Mouse (Mus musculus) liver, postnatal 0 days (tissue): ENCODE results near the gene Hrh2. TPM values are rescaled to one million over a fixed set of nuclear protein-coding genes. Genes with fewer than 3 reads are reported as not detected.

ENCODE experiments used
- ATAC-seq: fragments of 200-750 bp; cut with Nextera tagmentation; 2 replicates; pipeline ENCODE4 v1.8.0; 2017; ENCODE audit warnings: mild to moderate bottlenecking, moderate library complexity
- DNase-seq: peaks from one replicate; pipeline ENCODE4 v3.0.0-alpha.2; 2016
- H3K27ac ChIP-seq: fragments of 300-500 bp; sonication (generic); 2 replicates; pipeline ENCODE4 v1.5.1; 2014; ENCODE audit warnings: antibody characterized with exemption, moderate library complexity, mild to moderate bottlenecking, low read depth
- H3K27me3 ChIP-seq: fragments of 300-500 bp; sonication (generic); 2 replicates; pipeline ENCODE4 v1.6.1; 2014; ENCODE audit warnings: low read length, control low read depth, mixed read lengths; ENCODE audit not compliant: insufficient read depth
- H3K36me3 ChIP-seq: fragments of 300-500 bp; sonication (generic); replicated peaks from 2 replicates; pipeline ENCODE4 v1.6.1; 2014; ENCODE audit warnings: mild to moderate bottlenecking, control low read depth, low read length, moderate library complexity, mixed read lengths; ENCODE audit not compliant: insufficient read depth
- H3K4me1 ChIP-seq: fragments of 300-500 bp; sonication (generic); 2 replicates; pipeline ENCODE4 v1.6.1; 2014; ENCODE audit warnings: antibody characterized with exemption, mild to moderate bottlenecking, control low read depth; ENCODE audit not compliant: insufficient read depth
- H3K4me2 ChIP-seq: fragments of 300-500 bp; sonication (generic); 2 replicates; pipeline ENCODE4 v1.6.1; 2014; ENCODE audit warnings: low read depth, mild to moderate bottlenecking, low read length, moderate library complexity, mixed read lengths
- H3K4me3 ChIP-seq: fragments of 300-500 bp; sonication (generic); 2 replicates; pipeline ENCODE4 v1.5.1; 2014; ENCODE audit warnings: low read depth, low read length
- H3K9ac ChIP-seq: fragments of 300-500 bp; sonication (generic); replicated peaks from 2 replicates; pipeline ENCODE4 v1.6.1; 2014; ENCODE audit warnings: mild to moderate bottlenecking, moderate library complexity
- H3K9me3 ChIP-seq: fragments of 300-500 bp; sonication (generic); 2 replicates; pipeline ENCODE4 v1.6.1; 2016; ENCODE audit warnings: mild to moderate bottlenecking, control low read depth, low read length, mixed read lengths
- CTCF ChIP-seq: sonication (generic); IDR thresholded peaks from 2 replicates; pipeline ENCODE4 v1.5.1; 2016; ENCODE audit warnings: antibody characterized with exemption, low read depth
- EP300 ChIP-seq: IDR thresholded peaks from 2 replicates; pipeline ENCODE4 v1.6.1; 2016; ENCODE audit warnings: antibody characterized with exemption, low read depth, mild to moderate bottlenecking
- WGBS: fragments of 180-500 bp; shearing (Covaris S2); extraction: QIAGEN DNeasy Blood & Tissue Kit; methylation state at CpG from one replicate; pipeline ENCODE4 v1.1.7; 2014; ENCODE audit not compliant: insufficient replicate concordance; 5-methylcytosine and 5-hydroxymethylcytosine counted together
- polyA plus RNA-seq: library from polyadenylated mRNA; unstranded; fragments of >200 nt; fragmentation: Nextera tagmentation; extraction: Ambion mirVana; gene quantifications from 2 replicates; pipeline ENCODE4 v1.2.1, GENCODE M21; 2015

Hrh2 gene
- polyA plus RNA-seq, 1 experiment from 2014 or later, result 0.26 TPM

DNA sequence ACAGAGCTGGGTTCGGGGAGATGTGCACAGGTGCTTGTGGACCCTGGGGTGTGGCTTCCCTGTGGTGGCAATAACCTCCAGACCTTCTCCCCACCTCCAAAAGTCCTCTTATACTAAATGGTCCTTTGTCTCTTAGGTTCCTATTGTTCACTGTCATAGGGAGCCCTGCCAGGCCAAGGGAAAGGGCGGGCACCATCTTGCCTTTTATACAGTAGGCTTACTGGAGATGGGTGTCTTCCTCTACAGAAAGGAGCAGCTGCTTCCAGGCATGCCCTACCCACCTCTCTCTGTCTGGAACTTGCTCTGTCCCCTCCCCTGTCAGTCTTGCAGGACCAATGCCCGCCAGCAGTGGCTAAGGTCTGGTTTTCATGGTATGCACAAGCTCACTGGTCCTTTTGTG lies 12.0 kb upstream of the Hrh2 start:
- 72% methylated on average over 3 of the region's 3 CpGs for WGBS
- Histone ChIP-seq H3K27me3 (no peaks in the 10 kb centered on the region), H3K4me2 (no peak overlapping the region), H3K9ac (no peak overlapping the region), H3K36me3 (no peaks in the 10 kb centered on the region), H3K9me3 (no peaks in the 10 kb centered on the region), H3K27ac (no peak overlapping the region), H3K4me1 (no peaks in the 10 kb centered on the region), H3K4me3 (no peak overlapping the region)
- TF ChIP-seq EP300 (no peak), CTCF (no peak)
- DNase-seq (no peak), ATAC-seq (no peak)

GRCm38 (mm10) chr13:54180461-54180860 lies 11.5 kb upstream of the Hrh2 start:
- Histone ChIP-seq H3K9me3 (no peaks in the 10 kb centered on the region), H3K27me3 (no peaks in the 10 kb centered on the region), H3K4me2 (no peak overlapping the region), H3K4me1 (no peaks in the 10 kb centered on the region), H3K9ac (no peak overlapping the region), H3K36me3 (no peaks in the 10 kb centered on the region), H3K4me3 (no peak overlapping the region), H3K27ac (no peak overlapping the region)
- WGBS, result 68% methylated on average over 3 of the region's 3 CpGs
- ATAC-seq (no peak), DNase-seq (no peak)
- no peak for TF ChIP-seq CTCF
- no peak for TF ChIP-seq EP300

DNA sequence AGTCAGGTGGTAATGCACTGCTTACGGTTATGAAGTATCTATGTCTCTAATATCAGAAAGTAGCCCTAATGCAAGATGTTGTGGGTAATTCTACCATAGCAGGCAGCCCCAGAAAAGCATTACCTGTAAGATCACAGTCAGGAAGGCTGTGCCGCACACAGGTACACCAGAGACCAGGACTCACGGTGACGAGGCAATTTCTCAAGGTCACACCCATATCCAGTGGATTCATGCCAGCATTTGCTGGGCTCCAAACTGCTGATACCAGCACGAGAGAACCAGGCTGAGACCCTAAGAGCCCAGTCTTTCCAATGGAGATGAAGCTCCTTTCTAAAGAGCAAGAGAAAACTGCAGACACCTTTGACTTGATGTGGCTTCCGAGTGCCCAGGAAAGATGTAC lies 10.6 kb upstream of the Hrh2 start:
- Histone ChIP-seq H3K27ac (no peak overlapping the region), H3K9me3 (no peaks in the 10 kb centered on the region), H3K4me1 (no peaks in the 10 kb centered on the region), H3K27me3 (no peaks in the 10 kb centered on the region), H3K4me2 (no peak overlapping the region), H3K9ac (no peak overlapping the region), H3K4me3 (no peak overlapping the region), H3K36me3 (no peaks in the 10 kb centered on the region)
- WGBS, result 71% methylated on average over 6 of the region's 6 CpGs
- DNase-seq, result no peak
- TF ChIP-seq EP300, result no peak
- TF ChIP-seq CTCF, result no peak
- ATAC-seq, result no peak

DNA sequence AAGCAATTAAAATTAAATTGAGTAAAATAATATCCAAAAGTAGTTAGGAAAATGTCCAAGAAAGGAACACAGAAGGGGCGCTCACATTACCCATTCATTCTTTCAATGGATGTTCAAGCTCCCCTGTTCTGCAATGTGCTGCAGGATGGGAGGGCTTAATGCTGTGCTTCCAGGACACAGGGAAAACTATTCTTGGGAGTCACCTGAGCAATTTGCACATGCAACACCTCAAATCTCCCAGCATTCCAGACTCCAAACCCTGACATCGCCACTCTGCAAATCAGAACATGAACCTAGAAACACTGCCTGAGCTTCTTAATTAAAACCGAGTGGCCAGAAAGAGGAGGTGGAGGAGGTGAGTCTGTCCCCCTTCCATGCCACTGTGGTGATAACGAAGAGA lies 10.0 kb upstream of the Hrh2 start:
- Histone ChIP-seq H3K27me3 (no peaks in the 10 kb centered on the region), H3K9me3 (no peaks in the 10 kb centered on the region), H3K9ac (no peak overlapping the region), H3K4me2 (no peak overlapping the region), H3K4me3 (no peak overlapping the region), H3K4me1 (no peaks in the 10 kb centered on the region), H3K27ac (no peak overlapping the region), H3K36me3 (no peaks in the 10 kb centered on the region)
- TF ChIP-seq EP300 (no peak), CTCF (no peak)
- ATAC-seq (no peak), DNase-seq (no peak)
- 78% methylated on average over 4 of the region's 4 CpGs for WGBS

- H3K9me3 ChIP-seq, result no peaks in the 10 kb centered on the region
- no peaks in the 10 kb centered on the region for H3K4me1 ChIP-seq
- no peak overlapping the region for H3K27ac ChIP-seq
- no peaks in the 10 kb centered on the region for H3K36me3 ChIP-seq
- H3K27me3 ChIP-seq, result no peaks in the 10 kb centered on the region
- no peak overlapping the region for H3K9ac ChIP-seq
- TF ChIP-seq EP300 (no peak), CTCF (no peak)
- whole genome bisulfite sequencing, result 48% methylated on average over 5 of the region's 5 CpGs
- H3K4me3 ChIP-seq, result no peak overlapping the region
- H3K4me2 ChIP-seq, result no peak overlapping the region
- DNase-seq, result no peak
- no peak for ATAC-seq
These were observed 5.5 kb upstream of the Hrh2 start for GRCm38 (mm10) chr13:54186394-54186793.

DNA sequence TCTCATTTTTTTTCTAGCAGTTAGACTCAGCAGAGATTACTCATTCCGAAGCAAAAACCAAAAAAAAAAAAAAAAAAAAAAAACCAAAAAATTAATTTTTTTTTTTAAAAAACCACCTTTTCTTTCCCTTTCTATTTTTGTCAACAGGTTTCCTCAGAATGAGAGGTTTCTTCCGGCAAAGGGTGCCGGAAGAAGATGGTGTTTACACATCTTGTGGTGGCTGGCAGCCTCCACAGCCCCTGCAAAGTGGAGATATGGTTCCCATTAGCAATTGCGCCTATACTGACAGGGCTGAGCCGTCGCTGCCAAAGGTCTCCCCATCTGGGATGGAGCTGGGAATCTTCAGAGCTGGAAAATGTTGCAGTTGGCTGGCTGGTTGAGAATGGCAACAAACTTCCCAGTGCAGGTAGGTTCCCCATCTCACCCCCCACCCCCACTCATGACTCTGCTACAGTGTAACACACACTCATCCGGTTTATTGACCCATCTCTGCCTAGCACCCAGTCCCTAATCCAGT lies 3.7 kb upstream of the Hrh2 start:
- DNase-seq, result no peak
- WGBS, result 43% methylated on average over 7 of the region's 7 CpGs
- Histone ChIP-seq H3K4me2 (no peak overlapping the region), H3K36me3 (no peaks in the 10 kb centered on the region), H3K4me3 (no peak overlapping the region), H3K27me3 (0 out of 2 replicates have a peak, but pooled peaks cover 6% of the 10 kb centered on the region), H3K9me3 (no peaks in the 10 kb centered on the region), H3K9ac (no peak overlapping the region), H3K4me1 (peaks cover 4% of the 10 kb centered on the region; the same call in 1 of the 2 replicates), H3K27ac (peak overlapping the region; percentile 44)
- no peak for ATAC-seq
- TF ChIP-seq CTCF (no peak), EP300 (no peak)

DNA sequence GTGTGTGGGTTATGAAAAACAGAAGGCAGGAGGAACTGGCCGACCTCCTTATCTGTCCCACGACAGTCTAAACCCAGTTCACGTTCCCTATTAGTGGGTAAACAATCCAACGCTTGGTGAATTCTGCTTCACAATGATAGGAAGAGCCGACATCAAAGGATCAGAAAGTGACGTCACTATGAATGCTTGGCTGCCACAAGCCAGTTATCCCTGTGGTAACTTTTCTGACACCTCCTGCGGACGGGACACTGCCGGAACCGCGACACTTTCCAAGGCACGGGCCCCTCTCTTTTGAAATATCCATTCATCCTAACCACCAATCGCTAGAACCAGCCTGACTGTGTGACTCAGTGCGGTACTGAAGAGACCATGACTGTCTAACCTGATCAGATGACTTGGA lies 2.0 kb upstream of the Hrh2 start:
- no peak overlapping the region for H3K27ac ChIP-seq
- no peak overlapping the region for H3K9ac ChIP-seq
- 0 out of 2 replicates have a peak, but pooled peaks cover 6% of the 10 kb centered on the region for H3K27me3 ChIP-seq
- no peaks in the 10 kb centered on the region for H3K9me3 ChIP-seq
- DNase-seq (peak; percentile 33), ATAC-seq (no peak)
- H3K4me2 ChIP-seq, result no peak overlapping the region
- peaks cover 4% of the 10 kb centered on the region; the same call in 1 of the 2 replicates for H3K4me1 ChIP-seq
- TF ChIP-seq CTCF (no peak), EP300 (no peak)
- WGBS, result 59% methylated on average over 14 of the region's 14 CpGs
- H3K36me3 ChIP-seq, result no peaks in the 10 kb centered on the region
- no peak overlapping the region for H3K4me3 ChIP-seq
